Mouse (Mus musculus): Measurements from ENCODE around the gene Gna11. TPM values are rescaled to one million over a fixed set of nuclear protein-coding genes. Genes with fewer than 3 reads are reported as not detected.

Gene Gna11
- polyA plus RNA-seq, 1 experiment from 2014 or later, result 70.9 TPM

DNA sequence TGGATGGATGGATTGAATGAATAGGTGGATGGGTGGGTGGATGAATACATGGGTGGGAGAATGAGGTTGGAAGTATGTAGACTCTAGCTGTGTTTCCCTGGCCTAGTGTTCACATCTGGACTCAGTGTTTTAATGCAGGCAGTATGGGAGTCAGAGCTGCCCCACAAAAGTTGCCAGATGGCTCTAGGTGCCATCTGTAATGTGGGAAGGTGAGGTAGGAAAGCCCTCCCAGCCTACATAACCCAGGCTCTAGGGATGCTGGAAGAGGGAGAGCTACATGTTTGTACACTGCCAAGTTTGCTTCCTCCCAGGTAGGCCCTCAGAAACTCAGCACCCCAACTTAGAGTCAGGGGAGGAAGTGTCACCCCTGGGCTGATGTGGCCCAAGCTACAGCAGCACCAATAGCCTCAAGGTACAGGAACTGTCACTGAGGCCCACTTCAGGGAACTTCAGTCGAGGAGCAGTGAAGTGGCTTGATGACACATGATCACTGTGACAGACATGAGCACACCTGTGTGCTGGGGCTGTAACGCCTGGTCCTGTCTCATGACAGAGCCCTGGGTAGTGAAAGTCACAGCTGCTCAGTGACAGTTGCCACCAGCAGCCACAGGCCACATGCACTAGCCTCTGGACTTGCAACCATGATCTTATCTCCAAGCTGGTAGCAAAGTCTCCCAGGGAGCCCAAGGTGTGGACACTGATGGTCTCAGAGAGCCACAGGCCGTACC is 6.5 kb downstream of the Gna11 start:
- ATAC-seq (ENCODE audit: low FRiP score, low read depth), result no peak
- Histone ChIP-seq H3K9ac (replicated peaks) (no peak overlapping the region), H3K9me3 (no peaks in the 10 kb centered on the region), H3K4me3 (no peak overlapping the region), H3K36me3 (peaks cover 24% of the 10 kb centered on the region; the same call in 1 of the 2 replicates), H3K27ac (replicated peaks) (no peak overlapping the region), H3K27me3 (no peaks in the 10 kb centered on the region), H3K4me2 (replicated peaks) (no peak overlapping the region), H3K4me1 (peaks cover 21% of the 10 kb centered on the region)
- 92% methylated on average over 3 of the region's 3 CpGs for WGBS

DNA sequence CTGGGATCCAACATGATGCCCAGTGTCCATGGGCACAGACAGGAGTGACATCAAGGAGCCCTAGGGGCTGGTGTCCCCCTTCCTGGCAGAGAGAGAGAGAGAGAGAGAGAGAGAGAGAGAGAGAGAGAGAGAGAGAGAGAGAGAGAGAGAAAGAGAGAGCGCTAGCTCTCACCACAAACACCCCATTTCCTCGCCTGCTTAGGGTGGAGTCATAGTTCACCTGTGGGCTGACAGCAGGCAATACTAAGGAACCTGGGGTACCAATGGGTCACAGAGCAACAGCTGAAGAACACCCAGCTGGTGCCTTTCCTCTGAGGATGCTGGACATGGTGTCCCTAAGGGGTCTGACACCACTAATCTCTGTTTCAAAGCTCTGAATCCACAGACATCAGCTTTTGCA is 7.6 kb downstream of the Gna11 start:
- Histone ChIP-seq H3K9me3 (no peaks in the 10 kb centered on the region), H3K4me2 (replicated peaks) (no peak overlapping the region), H3K9ac (replicated peaks) (no peak overlapping the region), H3K36me3 (peaks cover 35% of the 10 kb centered on the region), H3K27me3 (no peaks in the 10 kb centered on the region), H3K4me3 (no peak overlapping the region), H3K4me1 (peaks cover 10% of the 10 kb centered on the region), H3K27ac (replicated peaks) (no peak overlapping the region)
- WGBS, result 87% methylated on average over 2 of the region's 2 CpGs
- no peak for ATAC-seq (ENCODE audit: low FRiP score, low read depth)

DNA sequence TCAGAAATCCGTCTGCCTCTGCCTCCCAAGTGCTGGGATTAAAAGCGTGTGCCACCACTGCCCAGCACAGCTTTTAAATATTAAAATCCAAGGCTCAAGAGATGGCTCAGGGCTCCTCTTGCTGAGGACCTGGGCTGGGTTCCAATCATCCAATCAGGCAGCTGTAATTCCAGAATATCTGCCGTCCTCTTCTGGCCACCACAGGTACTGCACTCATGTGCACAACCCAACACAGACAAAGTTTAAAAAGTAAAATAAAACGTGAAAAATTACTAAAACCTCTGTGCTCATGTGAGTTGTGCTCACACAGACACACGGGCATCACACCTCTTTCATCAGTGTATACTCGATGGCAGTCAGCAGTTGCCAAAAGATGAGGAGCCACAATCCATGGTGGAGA is 8.3 kb downstream of the Gna11 start:
- H3K9ac ChIP-seq (replicated peaks), result no peak overlapping the region
- 75% methylated on average over 6 of the region's 6 CpGs for WGBS
- no peak for ATAC-seq (ENCODE audit: low FRiP score, low read depth)
- H3K4me3 ChIP-seq, result no peak overlapping the region
- H3K27ac ChIP-seq (replicated peaks), result no peak overlapping the region
- peaks cover 3% of the 10 kb centered on the region; the same call in 1 of the 2 replicates for H3K4me1 ChIP-seq
- no peaks in the 10 kb centered on the region for H3K27me3 ChIP-seq
- H3K9me3 ChIP-seq, result no peaks in the 10 kb centered on the region
- H3K4me2 ChIP-seq (replicated peaks), result no peak overlapping the region
- peaks cover 40% of the 10 kb centered on the region for H3K36me3 ChIP-seq

DNA sequence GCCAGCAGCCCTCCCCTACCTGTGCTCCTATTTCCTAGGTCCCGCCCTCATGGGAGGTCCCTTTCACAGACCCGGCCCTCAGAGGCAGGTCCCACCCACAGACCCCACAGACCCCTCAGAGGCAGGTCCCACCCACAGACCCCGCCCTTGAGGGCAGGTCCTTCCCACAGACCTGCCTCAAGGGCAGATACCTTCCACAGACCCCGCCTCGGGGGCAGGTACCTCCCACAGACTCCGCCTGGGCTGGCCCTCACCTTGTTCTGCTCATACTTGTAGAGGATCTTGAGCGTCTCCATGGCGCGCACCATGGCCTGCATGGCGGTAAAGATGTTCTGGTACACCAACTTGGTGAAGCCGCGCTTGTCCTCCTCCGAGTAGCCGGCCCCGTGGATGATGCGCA is 10.2 kb downstream of the Gna11 start:
- Histone ChIP-seq H3K4me1 (0 out of 2 replicates have a peak, but pooled peaks cover 2% of the 10 kb centered on the region), H3K4me3 (no peak overlapping the region), H3K27me3 (no peaks in the 10 kb centered on the region), H3K27ac (replicated peaks) (no peak overlapping the region), H3K36me3 (peaks cover 55% of the 10 kb centered on the region), H3K4me2 (replicated peaks) (no peak overlapping the region), H3K9me3 (no peaks in the 10 kb centered on the region), H3K9ac (replicated peaks) (no peak overlapping the region)
- ATAC-seq (ENCODE audit: low FRiP score, low read depth), result no peak
- WGBS, result 64% methylated on average over 16 of the region's 16 CpGs

DNA sequence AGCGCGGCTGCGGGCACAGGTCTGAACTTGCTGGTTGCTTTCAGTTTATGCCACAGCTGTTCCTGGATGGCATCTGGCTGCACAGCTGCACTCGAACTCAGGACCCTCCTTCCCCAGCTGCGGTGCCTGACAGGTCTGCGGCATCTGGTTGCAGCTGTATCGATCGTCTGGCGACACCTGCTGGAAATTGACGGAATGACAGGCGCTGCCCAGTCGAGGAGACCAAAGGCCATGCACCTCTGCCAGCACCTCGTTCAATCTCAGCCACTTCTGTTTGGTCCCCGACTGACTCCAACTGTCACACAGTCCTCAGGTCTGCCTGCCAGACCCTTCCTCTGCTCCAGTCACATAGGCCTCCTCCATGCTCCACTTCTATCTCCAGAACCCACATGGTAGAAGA is 18.2 kb downstream of the Gna11 start:
- no peak overlapping the region for H3K27ac ChIP-seq (replicated peaks)
- peaks cover 12% of the 10 kb centered on the region for H3K27me3 ChIP-seq
- 21% methylated on average over 14 of the region's 14 CpGs for WGBS
- ATAC-seq (ENCODE audit: low FRiP score, low read depth), result no peak
- no peaks in the 10 kb centered on the region for H3K9me3 ChIP-seq
- H3K4me3 ChIP-seq, result no peak overlapping the region
- H3K4me2 ChIP-seq (replicated peaks), result no peak overlapping the region
- H3K9ac ChIP-seq (replicated peaks), result no peak overlapping the region
- no peaks in the 10 kb centered on the region for H3K4me1 ChIP-seq
- peaks cover 30% of the 10 kb centered on the region for H3K36me3 ChIP-seq

DNA sequence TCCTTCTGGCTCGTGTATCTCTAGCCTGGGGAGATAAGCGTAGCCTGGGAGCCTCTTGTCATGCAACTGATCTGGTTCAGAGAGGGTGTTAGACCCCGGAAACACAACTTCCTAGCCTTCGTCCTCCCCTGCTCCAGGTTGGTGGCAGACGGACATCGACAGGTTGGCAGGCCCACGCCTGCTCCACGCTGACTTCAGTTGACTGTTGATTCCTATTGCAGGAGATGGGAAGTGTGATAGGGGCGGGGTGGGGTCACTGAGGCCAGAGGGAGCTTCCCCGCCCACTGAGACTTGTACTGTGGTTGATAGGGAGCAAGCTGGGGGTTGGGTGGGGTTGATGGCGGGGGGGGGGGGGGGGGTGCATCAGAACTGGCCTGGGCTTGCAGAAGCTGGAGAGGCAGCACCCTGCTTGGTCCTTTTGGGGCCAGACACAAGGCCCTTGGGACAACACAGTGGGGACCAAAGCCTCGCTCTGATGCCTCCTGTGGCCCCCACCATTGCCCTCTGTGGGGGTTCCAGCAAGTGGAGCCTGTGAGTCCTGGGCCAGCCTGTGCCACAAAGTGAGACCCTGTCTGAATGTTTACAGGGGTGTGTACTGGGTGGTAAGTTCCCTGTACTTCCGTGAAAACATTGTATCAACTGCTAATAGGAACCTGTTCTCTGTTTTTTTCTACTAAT is 19.8 kb downstream of the Gna11 start:
- 64% methylated on average over 11 of the region's 13 CpGs for WGBS

DNA sequence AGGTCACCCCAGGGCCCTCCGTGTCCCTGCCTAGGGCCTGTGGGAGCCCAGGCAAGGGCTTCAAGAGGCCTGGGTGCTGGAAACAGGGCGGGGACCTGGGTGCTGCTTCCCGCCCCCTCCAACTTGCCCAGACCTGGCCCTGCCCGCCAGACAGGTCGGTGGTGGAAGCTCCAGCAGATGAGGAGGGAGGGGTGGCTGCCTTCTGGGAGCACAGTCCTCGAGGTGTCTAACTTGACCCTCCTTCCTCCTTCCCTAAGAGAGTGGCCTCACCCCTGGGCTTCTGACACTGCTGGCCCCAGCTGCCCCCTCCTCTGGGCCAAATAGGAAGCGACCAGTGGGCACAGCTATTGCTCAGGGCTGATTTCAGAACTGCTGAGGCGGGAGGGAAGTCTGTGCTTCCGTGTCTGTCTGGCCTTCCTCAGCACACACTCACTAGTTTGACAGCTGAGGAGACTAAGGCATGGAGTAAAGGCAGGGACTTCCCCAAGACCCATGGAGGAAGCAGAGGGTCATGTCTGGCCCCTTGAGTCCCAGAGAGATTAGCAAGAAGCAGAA is 20.9 kb downstream of the Gna11 start, which contains the start of gene Gna15:
TSS of gene Gna15 (minus strand) at position 175 of the 555 bp plus-strand sequence.
- Histone ChIP-seq H3K9ac (replicated peaks) (no peak within 1 kb of the TSS), H3K4me3 (no peak within 1 kb of the TSS), H3K36me3 (0 out of 2 replicates have a peak, but pooled peaks cover 5% of the 10 kb centered on the region), H3K4me1 (no peaks in the 10 kb centered on the region), H3K9me3 (no peaks in the 10 kb centered on the region), H3K27ac (replicated peaks) (no peak within 1 kb of the TSS), H3K27me3 (peaks cover 16% of the 10 kb centered on the region), H3K4me2 (replicated peaks) (no peak within 1 kb of the TSS)
- WGBS, result 26% methylated on average over 9 of the region's 9 CpGs
- 0 out of 2 replicates have a peak, but pooled peaks have one; percentile 12 for ATAC-seq (ENCODE audit: low FRiP score, low read depth)

More for the DNA sequence above, 19.8 kb downstream of the Gna11 start:
- Histone ChIP-seq H3K9me3 (no peaks in the 10 kb centered on the region), H3K4me2 (replicated peaks) (no peak overlapping the region), H3K36me3 (peaks cover 16% of the 10 kb centered on the region), H3K4me3 (no peak overlapping the region), H3K27me3 (peaks cover 12% of the 10 kb centered on the region), H3K27ac (replicated peaks) (no peak overlapping the region), H3K9ac (replicated peaks) (no peak overlapping the region), H3K4me1 (no peaks in the 10 kb centered on the region)
- ATAC-seq (ENCODE audit: low FRiP score, low read depth), result no peak

DNA sequence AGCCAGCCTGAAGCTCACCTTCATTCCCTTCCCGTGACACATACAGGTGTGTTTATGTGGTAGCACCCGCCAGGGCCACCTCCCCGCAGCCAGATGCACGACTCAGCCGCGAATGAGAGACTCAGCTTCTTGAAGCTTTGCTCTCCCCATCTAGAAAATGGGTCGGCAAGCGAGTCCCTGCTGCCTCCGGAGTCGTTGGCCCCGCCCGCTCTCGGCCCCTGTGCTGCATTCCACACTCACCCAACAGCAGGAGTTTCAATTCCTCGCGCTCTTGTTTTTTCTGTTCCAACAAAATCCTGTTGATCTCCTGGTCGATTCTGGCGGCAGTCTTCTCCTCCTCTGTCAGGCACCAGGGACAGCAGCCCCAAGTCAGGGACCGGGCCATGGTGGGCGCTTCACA is 21.4 kb downstream of the Gna11 start:
- H3K27ac ChIP-seq (replicated peaks), result no peak overlapping the region
- no peak for ATAC-seq (ENCODE audit: low FRiP score, low read depth)
- no peaks in the 10 kb centered on the region for H3K4me1 ChIP-seq
- 26% methylated on average over 19 of the region's 19 CpGs for WGBS
- H3K4me3 ChIP-seq, result no peak overlapping the region
- no peaks in the 10 kb centered on the region for H3K9me3 ChIP-seq
- peaks cover 16% of the 10 kb centered on the region for H3K27me3 ChIP-seq
- H3K36me3 ChIP-seq, result no peaks in the 10 kb centered on the region
- no peak overlapping the region for H3K9ac ChIP-seq (replicated peaks)
- no peak overlapping the region for H3K4me2 ChIP-seq (replicated peaks)

DNA sequence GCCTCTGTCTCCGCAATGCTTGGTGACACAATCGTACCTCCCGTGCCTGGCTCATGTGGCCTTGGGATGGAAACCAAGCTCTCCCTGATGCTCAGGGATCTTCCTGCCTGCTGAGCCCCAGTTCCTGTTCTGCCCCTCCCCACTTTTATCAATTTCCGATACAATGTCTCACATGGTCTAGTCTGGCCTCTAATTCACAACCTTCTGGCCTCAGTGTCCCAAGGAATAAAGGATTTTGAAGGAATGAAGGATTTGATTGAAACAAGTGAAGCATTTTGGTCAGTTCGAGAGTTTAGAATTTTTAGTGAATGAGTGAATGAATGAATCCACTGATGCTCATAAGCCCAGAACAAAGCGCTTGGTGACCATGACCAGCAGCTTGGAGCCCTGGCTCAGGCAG is 21.8 kb downstream of the Gna11 start:
- no peak for ATAC-seq (ENCODE audit: low FRiP score, low read depth)
- Histone ChIP-seq H3K27me3 (peaks cover 16% of the 10 kb centered on the region), H3K36me3 (no peaks in the 10 kb centered on the region), H3K4me2 (replicated peaks) (no peak overlapping the region), H3K4me3 (no peak overlapping the region), H3K9ac (replicated peaks) (no peak overlapping the region), H3K27ac (replicated peaks) (no peak overlapping the region), H3K4me1 (no peaks in the 10 kb centered on the region), H3K9me3 (no peaks in the 10 kb centered on the region)
- 68% methylated on average over 6 of the region's 6 CpGs for WGBS

DNA sequence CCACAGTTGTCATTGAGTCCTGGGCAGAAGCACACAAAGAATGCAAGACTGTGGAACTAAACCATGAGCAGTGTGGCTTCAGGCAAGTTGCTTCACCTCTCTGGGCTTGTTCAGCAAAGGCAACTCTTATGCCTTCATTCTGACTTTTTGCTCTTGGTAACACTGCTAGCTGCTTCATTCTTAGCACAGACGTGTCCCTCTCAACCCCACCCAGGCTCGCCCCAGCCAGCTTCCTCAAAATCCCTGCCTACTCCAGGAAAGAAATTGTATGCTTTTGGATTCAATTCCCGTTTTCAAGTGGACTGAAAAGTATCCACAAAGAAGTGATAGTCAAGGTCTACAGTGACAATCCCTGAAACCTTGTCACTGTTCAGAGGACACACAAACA is 25.0 kb downstream of the Gna11 start:
- H3K27ac ChIP-seq (replicated peaks), result no peak overlapping the region
- no peaks in the 10 kb centered on the region for H3K9me3 ChIP-seq
- H3K4me3 ChIP-seq, result no peak overlapping the region
- peaks cover 22% of the 10 kb centered on the region for H3K27me3 ChIP-seq
- no peaks in the 10 kb centered on the region for H3K36me3 ChIP-seq
- no peak overlapping the region for H3K4me2 ChIP-seq (replicated peaks)
- H3K9ac ChIP-seq (replicated peaks), result no peak overlapping the region
- WGBS, result 78% methylated on average over 3 of the region's 3 CpGs
- ATAC-seq (ENCODE audit: low FRiP score, low read depth), result no peak
- no peaks in the 10 kb centered on the region for H3K4me1 ChIP-seq

DNA sequence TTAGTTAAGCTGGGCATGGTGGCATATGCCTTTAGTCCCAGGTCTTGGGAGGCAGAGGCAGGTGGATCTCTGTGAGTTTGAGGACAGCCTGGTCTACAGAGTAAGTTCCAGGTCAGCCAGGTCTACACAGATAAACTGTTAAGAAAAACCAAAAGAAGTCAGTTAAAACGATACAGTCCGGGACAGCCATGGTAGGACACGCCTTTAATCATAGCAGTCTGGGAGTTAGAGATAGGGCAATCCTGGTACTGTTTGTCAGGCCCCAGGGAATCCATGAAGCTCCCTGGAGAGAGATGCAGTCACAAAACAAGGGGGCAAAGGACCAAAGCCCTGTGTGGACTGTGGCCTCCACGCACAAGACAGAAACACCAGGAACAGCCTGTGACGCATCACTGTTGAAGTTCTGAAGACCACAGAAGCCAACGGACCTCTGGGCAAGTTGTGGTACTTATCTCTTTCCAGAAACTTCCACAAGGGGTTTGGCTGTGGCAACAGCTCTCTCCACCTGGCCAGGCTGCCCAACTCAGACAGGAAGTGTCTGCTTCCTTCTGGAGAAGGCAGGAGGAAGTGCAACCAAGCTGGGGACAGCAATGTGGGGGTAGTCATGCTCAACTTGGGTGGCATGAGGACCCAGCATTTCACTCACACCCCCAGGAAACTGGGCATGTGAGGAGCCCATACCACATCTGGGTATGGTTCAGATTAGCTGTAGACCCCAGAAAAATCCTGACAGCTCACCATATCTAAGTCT is 25.6 kb downstream of the Gna11 start:
- Histone ChIP-seq H3K4me1 (no peaks in the 10 kb centered on the region), H3K9ac (replicated peaks) (no peak overlapping the region), H3K27ac (replicated peaks) (no peak overlapping the region), H3K4me3 (no peak overlapping the region), H3K36me3 (no peaks in the 10 kb centered on the region), H3K27me3 (peaks cover 22% of the 10 kb centered on the region), H3K9me3 (0 out of 2 replicates have a peak, but pooled peaks cover under 1% of the 10 kb centered on the region), H3K4me2 (replicated peaks) (no peak overlapping the region)
- no peak for ATAC-seq (ENCODE audit: low FRiP score, low read depth)
- WGBS, result 87% methylated on average over 6 of the region's 6 CpGs

DNA sequence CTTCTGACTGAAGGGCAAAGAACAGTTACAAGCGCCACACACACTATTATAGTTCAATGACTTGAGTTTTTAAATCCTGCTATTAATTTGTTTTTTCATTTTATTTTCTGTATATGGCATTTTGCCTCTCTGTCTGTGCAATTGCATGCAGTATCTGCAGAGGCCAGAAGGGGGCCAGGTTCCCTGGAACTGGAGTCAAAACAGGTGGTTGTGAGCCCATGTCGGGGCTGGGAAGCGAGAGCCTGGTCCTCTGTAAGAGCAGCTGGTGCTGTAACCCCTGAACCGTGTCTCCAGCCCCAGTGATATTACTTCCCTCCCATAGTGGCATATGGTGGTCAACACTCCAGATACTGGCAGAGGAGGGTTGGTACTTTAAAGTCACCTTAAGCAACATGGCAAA is 26.4 kb downstream of the Gna11 start:
- Histone ChIP-seq H3K4me3 (no peak overlapping the region), H3K4me2 (replicated peaks) (no peak overlapping the region), H3K36me3 (no peaks in the 10 kb centered on the region), H3K27me3 (peaks cover 14% of the 10 kb centered on the region), H3K9ac (replicated peaks) (no peak overlapping the region), H3K9me3 (0 out of 2 replicates have a peak, but pooled peaks cover 6% of the 10 kb centered on the region), H3K27ac (replicated peaks) (no peak overlapping the region), H3K4me1 (no peaks in the 10 kb centered on the region)
- 12% methylated on average over 4 of the region's 4 CpGs for WGBS
- ATAC-seq (ENCODE audit: low FRiP score, low read depth), result no peak
